Mouse (Mus musculus): ENCODE measurements around the gene Kif26b. TPM values are rescaled to one million over a fixed set of nuclear protein-coding genes. Genes with fewer than 3 reads are reported as not detected.

The Kif26b gene
- polyA plus RNA-seq, 1 experiment from 2014 or later = 0.05 TPM

- Histone ChIP-seq H3K9ac (ENCODE audit: low read depth, low read length) (no peak overlapping the region), H3K27me3 (ENCODE audit: control insufficient read depth, insufficient read depth, low read depth, low read length) (no peaks in the 10 kb centered on the region), H3K4me3 (ENCODE audit: low read depth, low read length) (no peak overlapping the region), H3K9me3 (replicated peaks; ENCODE audit: control insufficient read depth, low read length) (no peaks in the 10 kb centered on the region), H3K36me3 (ENCODE audit: control insufficient read depth, insufficient read depth) (no peaks in the 10 kb centered on the region), H3K4me1 (ENCODE audit: control insufficient read depth, low read depth, low read length) (no peaks in the 10 kb centered on the region), H3K27ac (ENCODE audit: low read length) (no peak overlapping the region), H3K4me2 (ENCODE audit: low read depth, low read length) (no peak overlapping the region)
- no peak for ATAC-seq (ENCODE audit: low read depth)
- 28% methylated on average over 1 of the region's 1 CpGs for WGBS (ENCODE audit: insufficient replicate concordance)
Measured at GRCm38 (mm10) chr1:178496841-178497240, 32.1 kb upstream of the Kif26b start.

DNA sequence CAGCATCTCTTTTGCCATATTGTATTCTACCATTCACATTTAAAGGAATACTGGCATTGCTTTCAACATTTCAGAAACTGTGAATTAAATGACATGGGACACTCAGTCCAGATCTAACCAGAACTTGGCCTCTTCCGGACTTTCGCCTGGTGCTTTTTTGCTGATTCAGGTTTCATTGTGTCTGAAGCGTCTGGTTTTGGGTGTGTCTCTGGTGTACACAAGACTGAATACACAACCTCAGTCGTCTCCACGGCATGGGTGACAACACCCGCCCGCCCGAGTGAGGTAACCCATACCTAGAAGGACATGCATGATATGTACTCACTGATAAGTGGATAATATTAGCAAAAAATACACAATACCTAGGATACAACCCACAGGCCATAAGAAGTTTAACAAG lies 22.0 kb upstream of the Kif26b start:
- no peak for ATAC-seq (ENCODE audit: low read depth)
- no peaks in the 10 kb centered on the region for H3K9me3 ChIP-seq (replicated peaks; ENCODE audit: control insufficient read depth, low read length)
- H3K9ac ChIP-seq (ENCODE audit: low read depth, low read length) = no peak overlapping the region
- H3K4me2 ChIP-seq (ENCODE audit: low read depth, low read length) = no peak overlapping the region
- no peak overlapping the region for H3K4me3 ChIP-seq (ENCODE audit: low read depth, low read length)
- 53% methylated on average over 8 of the region's 8 CpGs for WGBS (ENCODE audit: insufficient replicate concordance)
- no peaks in the 10 kb centered on the region; the same call in 1 of the 2 replicates for H3K27me3 ChIP-seq (ENCODE audit: control insufficient read depth, insufficient read depth, low read depth, low read length)
- no peaks in the 10 kb centered on the region for H3K36me3 ChIP-seq (ENCODE audit: control insufficient read depth, insufficient read depth)
- no peak overlapping the region for H3K27ac ChIP-seq (ENCODE audit: low read length)
- H3K4me1 ChIP-seq (ENCODE audit: control insufficient read depth, low read depth, low read length) = no peaks in the 10 kb centered on the region

DNA sequence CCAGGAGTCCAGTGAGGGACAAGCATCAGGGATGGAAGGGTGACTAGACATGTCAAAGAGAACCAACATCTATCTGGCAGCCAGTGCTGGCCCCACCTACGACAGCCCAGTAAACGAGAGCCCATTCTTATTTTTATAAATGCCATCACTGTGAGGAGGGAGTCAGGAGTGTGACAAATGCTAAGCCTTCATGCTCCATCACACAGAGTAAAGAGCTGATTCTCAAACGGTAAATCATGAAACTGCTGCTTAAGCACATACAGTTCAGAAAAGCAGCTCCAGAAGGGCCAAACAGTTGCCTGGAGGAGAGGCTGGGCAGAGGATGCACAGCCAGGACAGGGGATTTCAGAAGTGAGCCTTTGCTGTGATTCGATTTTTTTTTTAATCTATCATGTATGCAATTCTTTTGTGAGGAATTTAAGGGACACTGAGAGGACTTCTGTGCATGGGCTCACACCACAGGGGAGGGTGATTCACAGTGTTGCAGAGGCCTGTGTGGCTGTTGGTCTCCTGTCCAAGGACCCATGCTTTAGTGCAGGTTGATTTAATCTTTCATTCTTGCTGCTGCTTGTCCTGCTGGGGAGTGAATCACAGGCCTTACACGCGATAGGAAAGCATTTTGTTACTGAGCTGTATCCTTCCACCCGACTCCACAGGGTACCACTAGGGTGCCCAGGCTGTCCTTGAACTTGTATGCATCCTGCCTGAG lies 16.4 kb upstream of the Kif26b start:
- ATAC-seq (ENCODE audit: low read depth) = no peak
- no peaks in the 10 kb centered on the region for H3K9me3 ChIP-seq (replicated peaks; ENCODE audit: control insufficient read depth, low read length)
- no peak overlapping the region for H3K4me3 ChIP-seq (ENCODE audit: low read depth, low read length)
- H3K4me1 ChIP-seq (ENCODE audit: control insufficient read depth, low read depth, low read length) = no peaks in the 10 kb centered on the region
- no peak overlapping the region for H3K27ac ChIP-seq (ENCODE audit: low read length)
- no peaks in the 10 kb centered on the region for H3K36me3 ChIP-seq (ENCODE audit: control insufficient read depth, insufficient read depth)
- H3K9ac ChIP-seq (ENCODE audit: low read depth, low read length) = no peak overlapping the region
- no peak overlapping the region for H3K4me2 ChIP-seq (ENCODE audit: low read depth, low read length)
- no peaks in the 10 kb centered on the region; the same call in 1 of the 2 replicates for H3K27me3 ChIP-seq (ENCODE audit: control insufficient read depth, insufficient read depth, low read depth, low read length)
- 42% methylated on average over 7 of the region's 7 CpGs for WGBS (ENCODE audit: insufficient replicate concordance)

- no peaks in the 10 kb centered on the region for H3K9me3 ChIP-seq (replicated peaks; ENCODE audit: control insufficient read depth, low read length)
- no peak for ATAC-seq (ENCODE audit: low read depth)
Measured at GRCm38 (mm10) chr1:178513954-178514353, 15.0 kb upstream of the Kif26b start.

GRCm38 (mm10) chr1:178515839-178516238 lies 13.1 kb upstream of the Kif26b start:
- Histone ChIP-seq H3K27me3 (ENCODE audit: control insufficient read depth, insufficient read depth, low read depth, low read length) (no peaks in the 10 kb centered on the region; the same call in 1 of the 2 replicates), H3K27ac (ENCODE audit: low read length) (no peak overlapping the region), H3K4me3 (ENCODE audit: low read depth, low read length) (no peak overlapping the region), H3K9me3 (replicated peaks; ENCODE audit: control insufficient read depth, low read length) (no peaks in the 10 kb centered on the region), H3K36me3 (ENCODE audit: control insufficient read depth, insufficient read depth) (no peaks in the 10 kb centered on the region), H3K4me2 (ENCODE audit: low read depth, low read length) (no peak overlapping the region), H3K9ac (ENCODE audit: low read depth, low read length) (no peak overlapping the region), H3K4me1 (ENCODE audit: control insufficient read depth, low read depth, low read length) (no peaks in the 10 kb centered on the region)
- WGBS (ENCODE audit: insufficient replicate concordance) = 72% methylated on average over 2 of the region's 2 CpGs
- ATAC-seq (ENCODE audit: low read depth) = no peak

More at GRCm38 (mm10) chr1:178513954-178514353, 15.0 kb upstream of the Kif26b start:
- H3K9ac ChIP-seq (ENCODE audit: low read depth, low read length) = no peak overlapping the region
- H3K27ac ChIP-seq (ENCODE audit: low read length) = no peak overlapping the region
- H3K4me1 ChIP-seq (ENCODE audit: control insufficient read depth, low read depth, low read length) = no peaks in the 10 kb centered on the region
- WGBS (ENCODE audit: insufficient replicate concordance) = 18% methylated on average over 4 of the region's 8 CpGs
- no peaks in the 10 kb centered on the region for H3K36me3 ChIP-seq (ENCODE audit: control insufficient read depth, insufficient read depth)
- H3K4me2 ChIP-seq (ENCODE audit: low read depth, low read length) = no peak overlapping the region
- no peak overlapping the region for H3K4me3 ChIP-seq (ENCODE audit: low read depth, low read length)
- H3K27me3 ChIP-seq (ENCODE audit: control insufficient read depth, insufficient read depth, low read depth, low read length) = no peaks in the 10 kb centered on the region; the same call in 1 of the 2 replicates

DNA sequence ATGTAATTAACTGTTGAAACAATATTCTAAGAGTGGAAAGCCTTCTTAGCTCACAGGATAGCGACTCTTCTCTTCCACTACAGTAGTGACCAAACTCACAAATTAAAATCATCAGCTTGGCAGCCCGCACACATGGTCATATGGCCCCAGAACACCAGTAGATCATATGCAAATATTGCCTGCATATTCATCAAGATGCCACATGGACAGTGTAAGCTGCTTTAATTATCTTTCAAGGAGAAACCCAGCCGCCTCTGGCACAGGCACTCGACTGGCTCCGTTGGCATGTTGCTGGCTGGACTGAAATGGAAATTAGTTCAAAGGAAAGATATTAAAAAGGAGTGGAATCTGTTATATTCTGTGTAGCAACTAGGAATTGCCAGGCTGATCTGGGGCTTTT lies 6.5 kb upstream of the Kif26b start:
- H3K4me2 ChIP-seq (ENCODE audit: low read depth, low read length) = no peak overlapping the region
- ATAC-seq (ENCODE audit: low read depth) = no peak
- peaks cover 3% of the 10 kb centered on the region for H3K27me3 ChIP-seq (ENCODE audit: control insufficient read depth, insufficient read depth, low read depth, low read length)
- no peak overlapping the region for H3K9ac ChIP-seq (ENCODE audit: low read depth, low read length)
- no peaks in the 10 kb centered on the region for H3K9me3 ChIP-seq (replicated peaks; ENCODE audit: control insufficient read depth, low read length)
- H3K4me1 ChIP-seq (ENCODE audit: control insufficient read depth, low read depth, low read length) = peaks cover 2% of the 10 kb centered on the region
- no peak overlapping the region for H3K27ac ChIP-seq (ENCODE audit: low read length)
- no peaks in the 10 kb centered on the region for H3K36me3 ChIP-seq (ENCODE audit: control insufficient read depth, insufficient read depth)
- 63% methylated on average over 5 of the region's 5 CpGs for WGBS (ENCODE audit: insufficient replicate concordance)
- H3K4me3 ChIP-seq (ENCODE audit: low read depth, low read length) = no peak overlapping the region

- Histone ChIP-seq H3K4me3 (ENCODE audit: low read depth, low read length) (no peak overlapping the region), H3K4me1 (ENCODE audit: control insufficient read depth, low read depth, low read length) (peaks cover 6% of the 10 kb centered on the region), H3K9me3 (replicated peaks; ENCODE audit: control insufficient read depth, low read length) (no peaks in the 10 kb centered on the region), H3K36me3 (ENCODE audit: control insufficient read depth, insufficient read depth) (no peaks in the 10 kb centered on the region), H3K4me2 (ENCODE audit: low read depth, low read length) (no peak overlapping the region), H3K9ac (ENCODE audit: low read depth, low read length) (no peak overlapping the region), H3K27ac (ENCODE audit: low read length) (no peak overlapping the region), H3K27me3 (ENCODE audit: control insufficient read depth, insufficient read depth, low read depth, low read length) (peaks cover 11% of the 10 kb centered on the region)
- WGBS (ENCODE audit: insufficient replicate concordance) = 50% methylated on average over 5 of the region's 5 CpGs
- ATAC-seq (ENCODE audit: low read depth) = no peak
Measured at GRCm38 (mm10) chr1:178523152-178523551, 5.8 kb upstream of the Kif26b start.

DNA sequence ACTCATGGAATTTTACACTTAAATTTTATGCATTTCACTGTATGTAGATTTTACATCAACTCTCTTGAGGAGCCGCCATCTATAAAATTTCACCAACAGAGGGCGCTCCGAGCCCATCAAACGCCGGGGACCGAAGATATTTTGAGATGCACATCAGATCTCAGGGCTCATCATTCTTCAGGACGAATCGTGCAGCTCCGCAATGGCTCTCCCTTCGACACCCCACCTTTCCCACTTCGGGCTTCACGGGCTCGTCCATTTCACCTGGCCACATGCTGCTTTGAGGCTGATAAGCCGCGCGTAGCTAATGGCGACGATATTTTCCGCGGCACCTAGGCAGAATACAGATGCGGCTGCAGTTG lies 1.8 kb upstream of the Kif26b start:
- Histone ChIP-seq H3K27ac (ENCODE audit: low read length) (no peak overlapping the region), H3K4me3 (ENCODE audit: low read depth, low read length) (peak overlapping the region; percentile 53), H3K36me3 (ENCODE audit: control insufficient read depth, insufficient read depth) (no peaks in the 10 kb centered on the region), H3K27me3 (ENCODE audit: control insufficient read depth, insufficient read depth, low read depth, low read length) (peaks cover 51% of the 10 kb centered on the region), H3K9me3 (replicated peaks; ENCODE audit: control insufficient read depth, low read length) (no peaks in the 10 kb centered on the region), H3K9ac (ENCODE audit: low read depth, low read length) (no peak overlapping the region), H3K4me2 (ENCODE audit: low read depth, low read length) (peak overlapping the region; percentile 71), H3K4me1 (ENCODE audit: control insufficient read depth, low read depth, low read length) (peaks cover 10% of the 10 kb centered on the region)
- WGBS (ENCODE audit: insufficient replicate concordance) = 0% methylated on average over 21 of the region's 21 CpGs
- no peak for ATAC-seq (ENCODE audit: low read depth)

- H3K4me2 ChIP-seq (ENCODE audit: low read depth, low read length) = peak overlapping the region; percentile 71
- peaks cover 56% of the 10 kb centered on the region for H3K27me3 ChIP-seq (ENCODE audit: control insufficient read depth, insufficient read depth, low read depth, low read length)
- H3K4me1 ChIP-seq (ENCODE audit: control insufficient read depth, low read depth, low read length) = peaks cover 10% of the 10 kb centered on the region
- WGBS (ENCODE audit: insufficient replicate concordance) = 0% methylated on average over 59 of the region's 59 CpGs
- H3K9ac ChIP-seq (ENCODE audit: low read depth, low read length) = no peak overlapping the region
- no peak overlapping the region for H3K27ac ChIP-seq (ENCODE audit: low read length)
- ATAC-seq (ENCODE audit: low read depth) = no peak
- no peaks in the 10 kb centered on the region for H3K9me3 ChIP-seq (replicated peaks; ENCODE audit: control insufficient read depth, low read length)
- peak overlapping the region; percentile 53 for H3K4me3 ChIP-seq (ENCODE audit: low read depth, low read length)
- H3K36me3 ChIP-seq (ENCODE audit: control insufficient read depth, insufficient read depth) = no peaks in the 10 kb centered on the region
Measured at GRCm38 (mm10) chr1:178527547-178528361, 1.2 kb upstream of the Kif26b start.

All from liver, embryonic 16.5 days (tissue).